Mouse (Mus musculus) ES-Bruce4 (cell line): ENCODE data around the gene Adprh.

Experiments
- CTCF ChIP-seq: IDR thresholded peaks from one replicate; pipeline ENCODE4 v1.8.1; 2011; ENCODE audit warnings: low read depth, low read length
- POLR2A ChIP-seq: IDR thresholded peaks from one replicate; pipeline ENCODE4 v1.8.1; 2011; ENCODE audit warnings: low read length; ENCODE audit not compliant: insufficient read depth

DNA sequence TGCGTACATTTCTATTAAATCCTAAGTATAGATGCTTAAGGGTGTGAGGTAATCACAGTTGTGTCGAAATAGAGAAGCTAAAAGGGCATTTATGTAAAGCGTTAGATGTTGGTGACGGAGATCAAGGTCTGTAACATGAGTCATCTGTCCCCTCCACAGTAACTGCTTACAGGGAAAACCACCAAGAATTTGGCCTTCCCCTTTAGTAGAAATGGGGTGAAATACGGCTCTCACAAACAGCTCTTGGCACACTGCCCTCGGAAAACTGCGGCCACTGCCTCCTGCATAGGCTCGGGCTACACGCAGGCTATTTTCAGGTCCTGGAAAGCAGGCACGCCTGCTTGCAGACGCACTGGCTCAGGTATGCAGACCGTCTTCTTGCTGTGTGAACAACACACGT lies 56.3 kb downstream of the Adprh start:
- no peak for TF ChIP-seq CTCF
- TF ChIP-seq POLR2A: no peak
